Mouse (Mus musculus): Measurements from ENCODE around the gene Gramd1b.

DNA sequence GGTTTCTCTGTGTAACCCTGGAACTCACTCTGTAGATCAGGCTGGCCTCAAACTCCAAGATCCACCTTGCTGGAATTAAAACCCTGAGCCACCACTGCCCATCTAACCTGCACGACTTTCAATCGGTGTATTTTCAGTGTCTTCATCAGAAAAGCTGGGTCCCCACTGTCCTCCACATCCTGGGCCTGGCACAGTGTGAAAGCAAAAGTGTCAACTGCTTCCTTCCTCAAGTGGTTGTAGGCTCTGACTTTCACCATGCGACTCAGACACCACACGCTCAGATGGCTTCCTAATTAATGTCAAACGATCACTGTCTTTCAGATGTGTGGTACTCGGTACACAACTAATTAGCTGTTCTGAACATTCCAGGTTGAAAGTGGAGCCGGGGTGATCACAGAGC lies 45.9 kb upstream of the Gramd1b start:
- no peak for TF ChIP-seq GATA1 (IDR thresholded peaks at IDR 0.05; ENCODE audit: low read length)
- no peak for TF ChIP-seq TAL1 (IDR thresholded peaks at IDR 0.05; ENCODE audit: low read length)

All from erythroblast, embryonic 14.5 days (primary cell).